Mouse (Mus musculus) liver, embryonic 14.5 days (tissue): ENCODE results near the gene Alg5.

ENCODE experiments used
- CTCF ChIP-seq: IDR thresholded peaks from 2 replicates; pipeline ENCODE4 v1.5.1; 2016; ENCODE audit warnings: antibody characterized with exemption, low read depth, control low read depth
- EP300 ChIP-seq: IDR thresholded peaks from 2 replicates; pipeline ENCODE4 v1.6.1; 2016; ENCODE audit warnings: antibody characterized with exemption, low read depth

- no peak for TF ChIP-seq CTCF
- TF ChIP-seq EP300, result no peak
These were observed 34.3 kb downstream of the Alg5 start for GRCm38 (mm10) chr3:54769349-54770275.
